Mouse (Mus musculus) brain, embryonic 18.5 days (tissue): Measurements from ENCODE around the gene Esp8.
"Not testable (repeated sequence)": the region's sequence is repeated elsewhere in the genome, so short reads cannot be mapped to it uniquely, and the experiment has no call there.

Experiments
- DNase-seq: peaks from one replicate; pipeline ENCODE4 v3.0.0-alpha.2; 2012; ENCODE audit warnings: low read depth, low spot score

The Esp8 gene

DNA sequence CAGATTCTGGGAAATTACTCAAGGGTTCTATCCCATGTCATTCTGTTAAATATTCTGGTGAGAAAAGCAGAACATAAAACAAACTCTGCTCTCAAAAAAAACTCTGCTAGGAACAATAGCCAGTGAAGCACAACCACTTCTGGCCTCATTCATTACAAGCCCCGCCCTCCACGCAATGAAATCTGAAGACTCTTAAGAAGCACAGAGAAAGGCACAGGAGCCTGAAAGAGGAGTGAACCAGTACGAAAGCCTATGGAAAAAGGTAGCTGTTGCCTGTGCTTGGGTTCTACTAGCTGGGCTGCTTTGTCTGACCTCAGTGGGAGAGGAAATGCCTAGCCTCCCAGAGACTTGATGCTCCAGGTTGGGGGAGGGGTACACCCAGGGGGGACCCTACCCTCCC lies at the start of gene Esp8:
Gene Esp8 (plus strand): TSS at position 205 of the 400 bp plus-strand sequence.
- no peak for DNase-seq

DNA sequence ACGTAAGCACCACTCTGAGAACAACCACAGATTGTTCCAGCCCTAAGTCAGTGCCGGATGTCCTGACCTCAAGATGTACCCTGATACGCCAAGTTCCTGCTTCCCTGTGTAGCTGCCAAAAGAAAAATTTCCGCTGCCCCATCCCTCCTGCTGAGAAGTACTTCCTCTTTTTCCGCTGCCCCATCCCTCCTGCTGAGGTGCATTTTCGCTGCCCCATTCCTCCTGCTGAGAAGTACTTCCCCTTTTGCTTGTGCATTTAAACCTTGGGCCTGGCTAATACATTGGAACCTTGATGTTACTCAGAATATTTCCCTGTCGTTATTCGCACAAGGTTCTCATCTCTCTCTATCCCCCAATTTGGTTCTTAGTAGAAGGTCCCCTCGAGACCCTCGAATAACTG lies 36.3 kb upstream of the Esp8 start:
- not testable (repeated sequence) for DNase-seq

DNA sequence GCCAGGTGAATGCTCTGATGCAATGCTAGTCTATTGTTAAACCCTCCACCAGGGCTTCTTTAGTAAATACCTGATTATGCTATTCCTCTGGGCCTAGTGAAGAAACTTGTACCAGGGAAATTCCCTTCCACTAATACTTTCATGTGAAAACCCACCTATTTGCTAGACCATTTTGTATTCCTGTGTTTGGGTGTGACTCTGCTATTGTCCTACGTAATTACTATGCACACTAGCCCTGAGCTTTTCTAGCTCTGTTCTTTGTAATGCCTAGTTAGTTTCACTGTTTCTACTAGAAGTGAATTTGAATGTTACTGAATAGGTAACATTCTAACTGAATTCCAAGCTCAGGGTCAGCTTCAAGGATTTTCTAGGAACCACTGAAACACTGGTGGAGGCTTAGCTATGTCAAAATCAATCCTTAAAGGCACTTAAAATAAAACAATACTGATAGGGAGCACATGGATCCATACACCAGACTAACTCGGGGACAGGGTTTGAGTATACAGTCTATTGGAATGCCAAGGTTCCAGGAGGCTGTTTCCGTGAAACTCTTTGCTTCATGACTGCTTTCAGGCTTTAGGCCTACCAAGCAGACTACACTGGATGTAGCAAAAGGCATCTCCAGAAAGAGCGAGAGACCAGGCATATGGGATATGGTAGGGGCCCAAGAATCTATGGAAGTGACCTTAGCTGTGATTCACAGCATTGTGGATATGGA lies 24.2 kb upstream of the Esp8 start:
- not testable (repeated sequence) for DNase-seq

DNA sequence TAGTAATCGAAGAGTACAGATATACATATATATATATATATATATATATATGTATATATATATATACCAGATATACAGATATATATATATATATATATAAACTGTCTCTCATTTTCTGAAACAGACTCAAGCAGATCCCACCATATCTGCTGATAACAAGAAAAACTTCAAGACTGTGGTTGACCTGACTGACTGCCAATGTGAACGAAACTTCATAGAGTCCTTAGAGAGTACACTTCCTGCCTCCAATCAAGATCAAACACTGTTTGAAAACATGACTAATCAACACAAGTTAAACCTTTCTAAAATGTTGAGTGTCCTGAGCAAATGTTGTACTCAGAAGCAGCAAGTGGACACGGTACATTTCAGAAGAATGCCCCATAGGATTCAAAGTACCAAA lies 10.0 kb downstream of the Esp8 start:
- DNase-seq, result no peak

DNA sequence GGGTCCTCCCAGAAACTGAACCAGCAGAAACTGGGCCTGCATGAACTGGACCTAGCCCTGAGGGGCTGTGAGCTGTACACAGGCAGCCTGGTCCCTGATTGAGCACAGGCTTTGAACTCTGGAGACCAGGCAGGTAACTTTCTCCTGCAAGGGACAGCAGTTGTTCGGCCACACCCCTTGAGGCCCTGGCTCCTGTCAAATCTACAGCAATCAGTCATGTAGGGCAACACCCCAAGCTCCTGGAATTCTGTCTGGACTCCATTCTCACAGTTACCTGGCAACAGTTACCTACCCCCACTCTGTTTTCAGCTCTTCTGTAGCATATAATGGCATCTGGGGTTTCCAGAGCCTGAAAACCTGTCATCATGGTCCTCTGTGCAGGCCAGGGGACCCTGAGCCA lies 11.3 kb downstream of the Esp8 start:
- DNase-seq, result no peak

DNA sequence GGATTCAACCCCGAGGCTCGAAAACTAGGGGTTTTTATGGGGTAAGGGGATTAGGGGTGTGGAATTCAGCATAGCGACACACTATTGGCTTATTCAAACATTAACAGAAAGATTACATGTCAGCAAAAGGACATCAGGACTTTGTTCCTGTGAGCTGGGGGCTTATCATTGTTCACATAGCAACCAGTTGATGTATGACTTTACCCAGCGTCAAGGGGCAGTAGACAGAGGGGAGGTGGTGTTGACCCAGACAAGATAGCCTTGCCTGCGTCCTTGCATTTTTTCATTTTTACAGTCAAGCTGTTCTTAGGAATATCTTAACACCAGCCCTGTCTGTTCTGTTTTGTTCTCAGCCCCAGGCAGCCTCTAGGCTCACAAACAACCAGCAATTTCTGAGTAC lies 27.2 kb downstream of the Esp8 start:
- DNase-seq, result not testable (repeated sequence)

DNA sequence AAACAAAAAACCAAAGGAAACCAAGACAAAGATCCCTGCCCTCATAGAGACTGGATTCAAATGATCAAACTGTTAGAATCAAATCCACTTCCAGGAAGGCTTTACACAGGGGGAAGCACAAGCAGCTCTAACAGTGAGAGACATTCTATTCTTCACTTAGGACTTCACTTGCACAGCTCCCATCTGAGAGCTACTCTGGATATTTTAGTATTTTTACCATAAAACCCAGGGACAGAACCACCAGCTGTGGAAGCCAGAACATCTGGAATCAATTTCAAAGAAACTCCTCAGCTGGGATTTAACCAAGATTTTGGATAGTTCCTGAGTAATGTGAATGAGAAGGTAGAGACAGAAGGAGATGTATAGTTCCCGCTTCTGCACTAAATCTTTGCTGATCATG lies 33.6 kb downstream of the Esp8 start:
- no peak for DNase-seq

DNA sequence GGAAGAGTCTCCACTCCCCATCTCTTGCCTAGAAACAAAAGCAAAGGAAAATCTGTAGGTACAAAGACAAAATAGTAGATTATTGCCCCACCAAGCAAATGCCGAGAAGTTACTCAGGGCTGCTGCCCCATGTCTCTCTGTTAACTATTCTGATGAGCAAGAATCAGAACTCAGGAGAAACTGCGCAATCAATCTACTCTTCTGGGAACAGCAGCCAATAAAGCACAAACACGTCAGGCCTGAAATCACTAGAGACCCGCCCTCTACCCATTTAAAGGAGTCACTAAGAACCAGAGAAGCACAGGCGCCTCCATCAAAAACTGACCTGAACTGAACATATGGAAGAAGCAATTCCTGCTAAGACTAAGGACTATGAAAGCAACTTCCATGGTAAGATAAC lies 41.4 kb downstream of the Esp8 start, which contains the start of gene Esp6:
Gene Esp6 (plus strand): TSS at position 301 of the 400 bp plus-strand sequence.
- DNase-seq, result no peak
